Mouse (Mus musculus): Measurements from ENCODE around the gene Klhdc3.

DNA sequence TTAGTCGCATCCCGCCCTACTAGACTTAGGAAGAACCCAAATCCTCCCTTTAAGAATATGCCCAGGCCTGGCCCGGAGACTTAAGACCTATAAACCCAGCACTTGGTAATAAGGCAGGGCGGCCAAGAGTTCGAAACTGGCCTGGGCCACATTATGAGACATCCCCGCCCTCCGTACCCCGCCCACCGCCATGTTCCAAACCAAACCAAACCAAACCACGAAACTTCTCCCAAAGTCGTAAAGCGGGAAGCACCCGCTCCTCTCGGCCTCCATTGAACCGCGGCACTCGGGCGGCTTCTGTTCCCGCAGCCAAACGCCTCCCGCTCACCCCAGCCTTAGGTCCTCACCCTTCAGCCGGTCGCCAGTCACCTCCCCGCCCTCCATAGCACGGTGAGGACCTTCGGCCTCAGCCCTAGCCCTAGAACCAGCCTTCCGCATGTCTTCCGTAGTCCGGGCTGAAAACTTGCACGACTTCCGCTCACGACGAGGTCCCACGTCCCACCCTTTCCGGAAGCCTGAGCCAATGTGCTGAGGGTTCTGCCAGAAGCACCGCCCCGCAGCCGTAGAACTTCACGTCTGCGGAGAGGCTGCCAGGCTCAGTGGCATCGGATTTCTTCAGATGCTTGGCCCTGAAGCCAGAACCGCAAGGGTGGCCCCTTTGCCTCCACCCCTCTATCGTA, 6.7 kb downstream of the Klhdc3 start, which contains the start of gene Rrp36:
- TF ChIP-seq CTCF (IDR thresholded peaks at IDR 0.05; ENCODE audit: low read depth) (no peak), EP300 (optimal IDR thresholded peaks at IDR 0.05) (no peak)

Data from stomach, postnatal 0 days (tissue).